Mouse (Mus musculus) lung, postnatal 0 days (tissue): Measurements from ENCODE around the gene Avp. TPM values are rescaled to one million over a fixed set of nuclear protein-coding genes. Genes with fewer than 3 reads are reported as not detected.
A peak's percentile ranks its signal among the peaks of the same experiment; 100 is the strongest.

ENCODE experiments used
- ATAC-seq: fragments of 200-750 bp; cut with Nextera tagmentation; 2 replicates; pipeline ENCODE4 v1.8.0; 2017; ENCODE audit warnings: moderate library complexity
- DNase-seq: peaks from one replicate; pipeline ENCODE4 v3.0.0-alpha.2; 2016; ENCODE audit warnings: low spot score
- H3K27ac ChIP-seq: fragments of 300-500 bp; sonication (generic); 2 replicates; pipeline ENCODE4 v1.5.1; 2014; ENCODE audit warnings: antibody characterized with exemption, mild to moderate bottlenecking, low read length, mixed read lengths
- H3K27me3 ChIP-seq: fragments of 300-500 bp; sonication (generic); replicated peaks from 2 replicates; pipeline ENCODE4 v1.6.1; 2014; ENCODE audit warnings: low read length, mixed read lengths; ENCODE audit not compliant: insufficient read depth
- H3K36me3 ChIP-seq: fragments of 300-500 bp; sonication (generic); 2 replicates; pipeline ENCODE4 v1.6.1; 2014; ENCODE audit warnings: low read length, mixed read lengths; ENCODE audit not compliant: insufficient read depth
- H3K4me1 ChIP-seq: fragments of 300-500 bp; sonication (generic); 2 replicates; pipeline ENCODE4 v1.6.1; 2014; ENCODE audit warnings: antibody characterized with exemption, low read depth, low read length, mixed read lengths; ENCODE audit not compliant: insufficient read depth
- H3K4me2 ChIP-seq: fragments of 300-500 bp; sonication (generic); replicated peaks from 2 replicates; pipeline ENCODE4 v1.6.1; 2014; ENCODE audit warnings: low read depth, mild to moderate bottlenecking, low read length, moderate library complexity, mixed read lengths
- H3K4me3 ChIP-seq: fragments of 300-500 bp; sonication (generic); 2 replicates; pipeline ENCODE4 v1.5.1; 2014; ENCODE audit warnings: low read depth, low read length
- H3K9ac ChIP-seq: fragments of 300-500 bp; sonication (generic); replicated peaks from 2 replicates; pipeline ENCODE4 v1.6.1; 2014; ENCODE audit warnings: low read depth, mild to moderate bottlenecking
- H3K9me3 ChIP-seq: fragments of 300-500 bp; sonication (generic); 2 replicates; pipeline ENCODE4 v1.6.1; 2016; ENCODE audit warnings: low read length, mixed read lengths
- CTCF ChIP-seq: IDR thresholded peaks from 2 replicates; pipeline ENCODE4 v1.5.1; 2016; ENCODE audit warnings: antibody characterized with exemption, mild to moderate bottlenecking
- EP300 ChIP-seq: IDR thresholded peaks from 2 replicates; pipeline ENCODE4 v1.6.1; 2016; ENCODE audit warnings: antibody characterized with exemption, mild to moderate bottlenecking, control low read depth
- WGBS: fragments of 180-500 bp; shearing (Covaris S2); extraction: QIAGEN DNeasy Blood & Tissue Kit; methylation state at CpG from one replicate; pipeline ENCODE4 v1.1.7; 2014; 5-methylcytosine and 5-hydroxymethylcytosine counted together
- polyA plus RNA-seq: library from polyadenylated mRNA; unstranded; fragments of >200 nt; fragmentation: Nextera tagmentation; extraction: Ambion mirVana; gene quantifications from 2 replicates; pipeline ENCODE4 v1.2.1, GENCODE M21; 2015

Gene Avp
- polyA plus RNA-seq, 1 experiment from 2014 or later: not detected

DNA sequence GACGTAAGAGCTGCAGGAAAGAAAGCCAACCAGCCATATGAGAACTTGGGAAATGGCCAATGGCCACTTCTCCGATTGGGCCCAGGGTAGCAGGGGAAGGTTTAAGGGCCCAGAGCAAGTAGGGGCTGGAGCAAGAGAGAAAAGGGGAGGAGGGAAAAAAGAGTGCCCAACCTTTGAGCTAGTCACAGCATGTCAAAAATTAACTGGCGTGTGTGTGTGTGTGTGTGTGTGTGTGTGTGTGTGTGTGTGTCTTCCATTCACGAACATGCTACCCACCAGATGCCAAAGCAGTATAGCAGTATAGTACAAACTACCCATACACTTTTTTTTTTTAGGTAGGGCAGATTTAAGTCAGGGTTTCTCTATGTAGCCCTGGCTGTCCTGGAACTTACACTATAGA lies 13.4 kb downstream of the Avp start:
- no peak overlapping the region for H3K27ac ChIP-seq
- no peaks in the 10 kb centered on the region for H3K9me3 ChIP-seq
- no peaks in the 10 kb centered on the region for H3K36me3 ChIP-seq
- H3K4me3 ChIP-seq: no peak overlapping the region
- no peak for DNase-seq
- ATAC-seq: no peak
- H3K4me1 ChIP-seq: 0 out of 2 replicates have a peak, but pooled peaks cover 4% of the 10 kb centered on the region
- 59% methylated on average over 4 of the region's 4 CpGs for WGBS
- H3K27me3 ChIP-seq: 0 out of 2 replicates have a peak, but pooled peaks cover 3% of the 10 kb centered on the region
- no peak overlapping the region for H3K4me2 ChIP-seq
- H3K9ac ChIP-seq: no peak overlapping the region
- no peak for TF ChIP-seq CTCF
- TF ChIP-seq EP300: no peak

DNA sequence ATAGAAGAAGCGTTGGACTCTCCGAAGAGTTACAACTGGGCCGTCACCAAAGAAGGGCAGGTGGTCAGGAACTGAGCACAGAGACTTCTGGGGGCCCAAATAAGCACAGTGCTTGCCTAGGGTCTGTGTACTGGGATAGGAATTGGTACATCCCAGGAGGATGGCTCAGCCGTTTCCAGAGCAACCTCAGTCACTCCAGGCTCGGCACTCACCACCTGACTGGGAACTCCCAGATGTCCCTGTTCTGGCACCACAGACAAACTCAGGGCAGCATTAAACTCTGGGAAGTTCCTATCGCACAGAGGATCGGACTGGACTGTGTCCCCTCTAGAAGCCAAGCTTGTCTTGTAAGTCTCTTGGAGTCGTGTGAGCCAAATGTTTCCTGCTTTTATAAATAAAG lies 17.4 kb downstream of the Avp start:
- Histone ChIP-seq H3K9ac (no peak overlapping the region), H3K4me2 (no peak overlapping the region), H3K27ac (no peak overlapping the region), H3K9me3 (no peaks in the 10 kb centered on the region), H3K27me3 (no peaks in the 10 kb centered on the region), H3K4me3 (no peak overlapping the region), H3K36me3 (no peaks in the 10 kb centered on the region), H3K4me1 (0 out of 2 replicates have a peak, but pooled peaks cover 4% of the 10 kb centered on the region)
- TF ChIP-seq CTCF (no peak), EP300 (no peak)
- no peak for DNase-seq
- ATAC-seq: no peak
- whole genome bisulfite sequencing: 78% methylated on average over 8 of the region's 8 CpGs

DNA sequence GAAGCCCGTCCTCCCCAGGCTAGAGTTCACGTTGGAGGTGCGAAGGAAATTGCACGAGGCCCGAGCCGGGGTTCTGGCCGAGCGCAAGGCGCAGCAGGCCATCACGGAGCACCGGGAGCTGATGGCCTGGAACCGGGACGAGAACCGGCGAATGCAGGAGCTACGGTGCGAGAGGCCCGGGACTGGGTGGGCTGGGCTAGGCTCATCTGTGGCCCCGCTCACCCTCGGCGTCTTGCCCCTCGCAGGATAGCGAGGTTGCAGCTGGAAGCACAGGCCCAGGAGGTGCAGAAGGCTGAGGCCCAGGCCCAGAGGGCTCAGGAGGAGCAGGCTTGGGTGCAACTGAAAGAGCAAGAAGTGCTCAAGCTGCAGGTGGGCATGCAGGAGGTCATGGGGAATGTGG lies 18.3 kb downstream of the Avp start:
- 1% methylated on average over 18 of the region's 23 CpGs for WGBS
- Histone ChIP-seq H3K27ac (no peak overlapping the region), H3K9ac (peak overlapping the region; percentile 81), H3K36me3 (no peaks in the 10 kb centered on the region), H3K27me3 (no peaks in the 10 kb centered on the region), H3K4me1 (0 out of 2 replicates have a peak, but pooled peaks cover 4% of the 10 kb centered on the region), H3K4me2 (peak overlapping the region; percentile 87), H3K9me3 (no peaks in the 10 kb centered on the region), H3K4me3 (peak overlapping the region; percentile 85)
- ATAC-seq (no peak; the same call in 1 of the 2 replicates), DNase-seq (no peak)
- TF ChIP-seq EP300: no peak
- no peak for TF ChIP-seq CTCF

DNA sequence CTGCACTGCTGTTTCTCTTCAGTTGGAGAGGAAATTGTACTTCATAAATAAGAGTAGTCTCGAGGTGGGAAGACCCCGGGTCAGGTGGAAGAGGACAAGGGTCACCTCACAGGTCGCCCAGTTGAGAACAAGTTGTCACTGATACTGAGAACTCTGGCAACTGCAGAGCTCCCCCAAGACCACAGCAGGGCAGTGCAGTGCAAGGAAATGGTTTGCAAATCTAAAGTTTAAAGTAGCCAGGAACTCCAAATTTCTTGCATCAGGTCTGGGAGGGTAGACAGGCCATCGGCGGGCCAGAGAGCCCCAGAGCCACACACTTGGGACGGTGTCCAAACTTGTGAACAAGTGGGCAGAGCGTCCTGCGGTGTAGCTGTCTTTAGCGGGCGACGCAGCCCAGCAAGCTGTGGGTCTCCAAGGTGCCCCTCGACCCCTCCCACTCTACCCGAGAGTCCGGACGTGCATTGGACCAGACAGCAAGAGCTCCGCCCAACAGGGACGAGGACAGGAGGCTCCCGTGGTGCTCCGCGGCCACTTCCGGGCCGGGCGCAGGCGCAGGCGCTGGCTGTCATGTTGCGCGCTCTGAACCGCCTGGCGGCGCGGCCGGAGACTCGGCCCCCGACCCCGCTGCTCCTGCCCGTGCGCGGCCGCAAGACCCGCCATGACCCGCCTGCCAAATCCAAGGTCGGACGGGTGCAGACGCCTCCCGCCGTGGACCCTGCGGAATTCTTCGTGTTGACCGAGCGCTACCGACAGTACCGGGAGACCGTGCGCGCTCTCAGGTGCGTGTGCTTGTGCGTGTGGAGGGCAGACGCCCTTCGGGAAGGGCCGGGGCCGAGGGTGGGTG lies 18.9 kb downstream of the Avp start, which contains the start of gene Mrps26:
Gene Mrps26, plus strand, starts transcription at position 531 of the 844 bp plus-strand sequence.
- DNase-seq (peak; percentile 97), ATAC-seq (peak; percentile 100)
- 0 out of 2 replicates have a peak, but pooled peaks cover 4% of the 10 kb centered on the region for H3K4me1 ChIP-seq
- no peak for TF ChIP-seq EP300
- TF ChIP-seq CTCF: peak; percentile 69
- H3K27ac ChIP-seq: no peak within 1 kb of the TSS
- peak within 1 kb of the TSS; percentile 81 for H3K9ac ChIP-seq
- peak within 1 kb of the TSS; percentile 85 for H3K4me3 ChIP-seq
- under 1% methylated on average over 61 of the region's 61 CpGs for WGBS
- H3K36me3 ChIP-seq: no peaks in the 10 kb centered on the region
- H3K9me3 ChIP-seq: no peaks in the 10 kb centered on the region
- H3K27me3 ChIP-seq: no peaks in the 10 kb centered on the region
- peak within 1 kb of the TSS; percentile 87 for H3K4me2 ChIP-seq

DNA sequence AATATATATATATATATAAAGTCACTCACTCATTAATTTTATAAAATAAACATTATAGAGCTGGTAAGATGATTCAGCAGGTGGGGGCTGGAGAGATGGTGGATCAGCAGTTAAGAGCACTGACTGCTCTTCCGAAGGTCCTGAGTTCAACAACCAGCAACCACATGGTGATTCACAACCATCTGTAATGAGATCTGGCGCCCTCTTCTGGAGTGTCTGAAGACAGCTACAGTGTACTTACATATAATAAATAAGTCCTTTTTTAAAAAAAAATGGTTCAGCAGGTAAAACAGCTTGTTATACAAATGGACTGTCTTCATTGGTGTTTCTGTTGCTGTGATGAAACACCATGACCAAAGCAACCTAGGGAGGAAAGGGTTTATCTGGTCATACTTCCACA lies 24.3 kb downstream of the Avp start:
- H3K27me3 ChIP-seq: no peaks in the 10 kb centered on the region
- H3K9ac ChIP-seq: no peak overlapping the region
- H3K4me1 ChIP-seq: no peaks in the 10 kb centered on the region
- TF ChIP-seq CTCF (peak; percentile 36), EP300 (no peak)
- peaks cover 10% of the 10 kb centered on the region; the same call in 1 of the 2 replicates for H3K36me3 ChIP-seq
- ATAC-seq (no peak), DNase-seq (no peak)
- H3K27ac ChIP-seq: no peak overlapping the region
- no peak overlapping the region for H3K4me2 ChIP-seq
- H3K4me3 ChIP-seq: no peak overlapping the region
- 79% methylated on average over 2 of the region's 2 CpGs for WGBS
- H3K9me3 ChIP-seq: no peaks in the 10 kb centered on the region

DNA sequence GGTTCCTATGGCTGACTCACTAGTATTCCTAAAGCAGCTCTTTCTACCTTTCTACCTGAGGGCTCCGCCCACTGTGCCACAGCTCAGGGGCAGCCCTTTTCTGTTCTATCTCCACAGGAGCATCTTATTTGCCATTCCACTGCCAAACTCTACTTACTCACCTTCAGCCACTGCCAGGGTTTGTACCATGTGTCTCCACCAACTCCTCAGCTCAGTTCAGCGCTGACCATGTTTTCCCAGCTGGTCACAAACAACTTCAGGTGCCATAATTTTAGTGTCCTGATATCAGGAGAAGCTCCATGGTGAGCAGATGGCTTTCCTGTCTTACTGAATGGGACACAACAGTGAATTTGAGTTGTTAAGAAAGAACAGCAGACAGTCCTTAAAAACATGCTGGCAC lies 24.9 kb downstream of the Avp start:
- no peak for ATAC-seq
- H3K27ac ChIP-seq: no peak overlapping the region
- 97% methylated on average over 2 of the region's 2 CpGs for WGBS
- no peak overlapping the region for H3K4me3 ChIP-seq
- DNase-seq: no peak
- no peak overlapping the region for H3K4me2 ChIP-seq
- no peaks in the 10 kb centered on the region for H3K4me1 ChIP-seq
- no peaks in the 10 kb centered on the region for H3K9me3 ChIP-seq
- no peak for TF ChIP-seq EP300
- no peak for TF ChIP-seq CTCF
- H3K9ac ChIP-seq: no peak overlapping the region
- no peaks in the 10 kb centered on the region for H3K27me3 ChIP-seq
- H3K36me3 ChIP-seq: peaks cover 11% of the 10 kb centered on the region; the same call in 1 of the 2 replicates
